Mouse (Mus musculus) stomach, postnatal 0 days (tissue): ENCODE results near the gene Abca14. TPM values are rescaled to one million over a fixed set of nuclear protein-coding genes. Genes with fewer than 3 reads are reported as not detected.
A peak's percentile ranks its signal among the peaks of the same experiment; 100 is the strongest.

ENCODE experiments used
- ATAC-seq: fragments of 200-750 bp; cut with Nextera tagmentation; 2 replicates; pipeline ENCODE4 v1.8.0; 2017; ENCODE audit not compliant: low FRiP score, low TSS enrichment
- DNase-seq: peaks from one replicate; pipeline ENCODE4 v3.0.0-alpha.2; 2016; ENCODE audit warnings: low spot score
- H3K27ac ChIP-seq: fragments of 300-500 bp; sonication (generic); replicated peaks from 2 replicates; pipeline ENCODE4 v1.5.1; 2014; ENCODE audit warnings: mild to moderate bottlenecking, control low read depth
- H3K27me3 ChIP-seq: fragments of 300-500 bp; sonication (generic); 2 replicates; pipeline ENCODE4 v1.6.1; 2014; ENCODE audit warnings: low read length; ENCODE audit not compliant: control insufficient read depth, insufficient read depth
- H3K36me3 ChIP-seq: fragments of 300-500 bp; sonication (generic); 2 replicates; pipeline ENCODE4 v1.6.1; 2014; ENCODE audit warnings: low read length, mixed read lengths; ENCODE audit not compliant: control insufficient read depth, insufficient read depth
- H3K4me1 ChIP-seq: fragments of 300-500 bp; sonication (generic); replicated peaks from 2 replicates; pipeline ENCODE4 v1.6.1; 2014; ENCODE audit warnings: antibody characterized with exemption; ENCODE audit not compliant: control insufficient read depth, insufficient read depth
- H3K4me2 ChIP-seq: fragments of 300-500 bp; sonication (generic); replicated peaks from 2 replicates; pipeline ENCODE4 v1.6.1; 2014; ENCODE audit warnings: low read depth, mild to moderate bottlenecking, control low read depth, moderate library complexity
- H3K4me3 ChIP-seq: fragments of 300-500 bp; sonication (generic); 2 replicates; pipeline ENCODE4 v1.5.1; 2014; ENCODE audit warnings: low read depth, low read length, control low read depth
- H3K9ac ChIP-seq: fragments of 300-500 bp; sonication (generic); 2 replicates; pipeline ENCODE4 v1.6.1; 2014; ENCODE audit warnings: mild to moderate bottlenecking, low read length, control low read depth, mixed read lengths
- H3K9me3 ChIP-seq: fragments of 300-500 bp; sonication (generic); 2 replicates; pipeline ENCODE4 v1.6.1; 2016; ENCODE audit warnings: low read length; ENCODE audit not compliant: control insufficient read depth
- CTCF ChIP-seq: IDR thresholded peaks from 2 replicates; pipeline ENCODE4 v1.5.1; 2016; ENCODE audit warnings: antibody characterized with exemption, low read depth, mild to moderate bottlenecking, moderate library complexity
- EP300 ChIP-seq: optimal IDR thresholded peaks from 2 replicates; pipeline ENCODE3; 2016; ENCODE audit warnings: antibody characterized with exemption
- WGBS: fragments of 180-500 bp; shearing (Covaris S2); extraction: QIAGEN DNeasy Blood & Tissue Kit; methylation state at CpG from one replicate; pipeline ENCODE4 v1.1.7; 2014; 5-methylcytosine and 5-hydroxymethylcytosine counted together
- polyA plus RNA-seq: library from polyadenylated mRNA; unstranded; fragments of >200 nt; fragmentation: Nextera tagmentation; extraction: Ambion mirVana; gene quantifications from 2 replicates; pipeline ENCODE4 v1.2.1, GENCODE M21; 2015

The Abca14 gene
- polyA plus RNA-seq, 1 experiment from 2014 or later = not detected

- H3K9me3 ChIP-seq = no peaks in the 10 kb centered on the region
- WGBS = 11% methylated on average over 22 of the region's 22 CpGs
- H3K4me3 ChIP-seq = no peak overlapping the region
- ATAC-seq = no peak
- peak; percentile 13 for DNase-seq
- H3K27ac ChIP-seq = no peak overlapping the region
- TF ChIP-seq EP300 (no peak), CTCF (peak; percentile 66)
- H3K9ac ChIP-seq = no peak overlapping the region
- H3K27me3 ChIP-seq = no peaks in the 10 kb centered on the region
- H3K4me2 ChIP-seq = peak overlapping the region; percentile 40
- no peaks in the 10 kb centered on the region for H3K36me3 ChIP-seq
- H3K4me1 ChIP-seq = no peaks in the 10 kb centered on the region
Measured at GRCm38 (mm10) chr7:120327220-120328073, 123.7 kb downstream of the Abca14 start.

GRCm38 (mm10) chr7:120328087-120328793, 124.5 kb downstream of the Abca14 start, which contains the start of gene Abca15:
TSS of gene Abca15 (plus strand) at chr7:120328670.
- no peak within 1 kb of the TSS for H3K27ac ChIP-seq
- H3K27me3 ChIP-seq = no peaks in the 10 kb centered on the region
- H3K4me2 ChIP-seq = peak within 1 kb of the TSS; percentile 40
- no peaks in the 10 kb centered on the region for H3K36me3 ChIP-seq
- TF ChIP-seq CTCF = no peak
- TF ChIP-seq EP300 = no peak
- no peak for ATAC-seq
- 72% methylated on average over 22 of the region's 22 CpGs for WGBS
- no peak within 1 kb of the TSS for H3K9ac ChIP-seq
- H3K9me3 ChIP-seq = no peaks in the 10 kb centered on the region
- H3K4me1 ChIP-seq = no peaks in the 10 kb centered on the region
- no peak for DNase-seq
- H3K4me3 ChIP-seq = no peak within 1 kb of the TSS

GRCm38 (mm10) chr7:120361159-120361558, 157.4 kb downstream of the Abca14 start:
- no peak overlapping the region for H3K9ac ChIP-seq
- H3K4me3 ChIP-seq = no peak overlapping the region
- no peak for DNase-seq
- 39% methylated on average over 13 of the region's 13 CpGs for WGBS
- H3K9me3 ChIP-seq = no peaks in the 10 kb centered on the region
- H3K4me1 ChIP-seq = no peaks in the 10 kb centered on the region
- H3K27ac ChIP-seq = no peak overlapping the region
- H3K36me3 ChIP-seq = no peaks in the 10 kb centered on the region
- peak; percentile 28; the same call in 1 of the 2 replicates for TF ChIP-seq CTCF
- no peak for TF ChIP-seq EP300
- H3K27me3 ChIP-seq = no peaks in the 10 kb centered on the region
- ATAC-seq = no peak
- no peak overlapping the region for H3K4me2 ChIP-seq

Other genes starting within 250 kb of the Abca14 start
- gene Dnah3, start 108.7 kb upstream of the Abca14 start, polyA plus RNA-seq = 0.02 TPM in 1 of 2 replicates, not detected in the other
- gene Tmem159, start 101.6 kb upstream of the Abca14 start, polyA plus RNA-seq = 31.9 and 33.9 TPM in 2 replicates
- gene Zp2, start 58.7 kb upstream of the Abca14 start, polyA plus RNA-seq = not detected in 2 replicates
- 1.1 and 1.2 TPM in 2 replicates for gene Anks4b, start 30.1 kb upstream of the Abca14 start, polyA plus RNA-seq
- gene Crym, start 1.9 kb upstream of the Abca14 start, polyA plus RNA-seq = 4.6 and 5.0 TPM in 2 replicates
- not detected in 2 replicates for gene Abca15, start 124.7 kb downstream of the Abca14 start, polyA plus RNA-seq
- gene Abca16, start 205.7 kb downstream of the Abca14 start, polyA plus RNA-seq = 0.02 TPM in 1 of 2 replicates, not detected in the other